Mouse (Mus musculus): ENCODE measurements around the gene Mpped2.

- TF ChIP-seq POLR2A (IDR thresholded peaks at IDR 0.05; ENCODE audit: extremely low read depth, insufficient read depth, low read length) (no peak), CTCF (IDR thresholded peaks at IDR 0.05; ENCODE audit: low read depth, low read length) (no peak)
These were observed 52.3 kb downstream of the Mpped2 start for GRCm38 (mm10) chr2:106745364-106745763.

Data from liver, adult 2 months (tissue).